Mouse (Mus musculus) 416B (cell line): ENCODE measurements at regions not wholly inside any gene's neighbourhood (a gene's known extent, or its start where the extent isn't known, plus 50 kb on each side); places are given as distances from the start of the nearest gene placed in this dataset.

Experiments used
- DNase-seq: peaks from one replicate; pipeline ENCODE4 v3.0.0; 2011; ENCODE audit warnings: low read depth

DNA sequence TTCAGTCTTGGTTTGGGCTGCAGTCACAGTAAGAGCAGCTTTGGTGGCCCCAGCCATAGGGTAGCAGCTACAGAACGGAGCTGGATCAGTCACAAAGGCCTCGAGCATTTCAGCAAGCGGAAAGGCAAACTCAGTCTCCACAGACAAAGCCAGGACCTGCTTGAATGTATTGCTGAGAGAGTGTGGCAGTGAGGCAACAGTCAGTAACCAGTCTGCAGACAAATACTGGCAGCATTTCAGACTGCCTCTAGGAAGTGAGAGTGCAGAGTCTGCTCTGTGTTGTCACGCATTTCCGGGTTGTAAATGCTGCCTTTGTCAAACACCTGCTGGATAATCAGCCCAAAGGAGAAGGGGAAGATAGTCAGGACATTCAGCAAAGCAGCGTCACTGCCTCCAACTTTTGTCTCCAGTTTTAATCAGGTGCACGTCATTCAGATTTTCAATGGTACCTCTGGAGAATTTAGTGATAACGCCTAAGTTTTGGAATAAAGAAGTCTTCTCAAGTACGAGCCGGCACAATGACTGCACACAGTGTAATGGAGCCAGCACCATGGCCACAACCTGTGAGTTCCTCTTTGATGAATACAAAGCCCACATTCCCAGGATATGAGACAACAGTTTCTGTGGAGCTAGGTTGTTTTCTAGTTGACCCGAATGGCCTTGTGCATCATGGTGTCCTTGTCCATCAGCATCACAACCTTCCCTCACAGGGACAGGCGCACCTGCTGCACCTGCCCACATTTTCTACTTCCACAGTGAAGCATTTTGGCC lies 224.3 kb upstream of the Tmem161b start:
- no peak for DNase-seq

DNA sequence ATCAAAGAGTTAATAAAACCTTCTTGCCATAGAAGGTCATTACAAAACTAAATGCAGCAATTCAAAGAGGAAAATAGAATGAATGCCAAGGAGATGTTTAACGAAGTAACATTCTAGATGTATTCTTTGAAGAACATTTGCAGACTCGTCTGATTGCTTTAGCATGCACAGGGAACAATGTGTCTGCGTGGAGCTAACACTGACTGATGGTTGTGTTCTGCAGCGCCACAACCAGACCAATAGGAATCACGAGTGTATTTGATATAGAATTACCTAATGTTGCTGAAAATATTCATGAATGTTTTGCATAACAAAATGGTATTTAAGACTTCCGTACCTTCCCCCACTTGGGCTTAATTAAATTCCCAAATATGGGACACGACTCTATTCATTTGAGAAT lies 200.3 kb upstream of the Tmem161b start:
- no peak for DNase-seq

DNA sequence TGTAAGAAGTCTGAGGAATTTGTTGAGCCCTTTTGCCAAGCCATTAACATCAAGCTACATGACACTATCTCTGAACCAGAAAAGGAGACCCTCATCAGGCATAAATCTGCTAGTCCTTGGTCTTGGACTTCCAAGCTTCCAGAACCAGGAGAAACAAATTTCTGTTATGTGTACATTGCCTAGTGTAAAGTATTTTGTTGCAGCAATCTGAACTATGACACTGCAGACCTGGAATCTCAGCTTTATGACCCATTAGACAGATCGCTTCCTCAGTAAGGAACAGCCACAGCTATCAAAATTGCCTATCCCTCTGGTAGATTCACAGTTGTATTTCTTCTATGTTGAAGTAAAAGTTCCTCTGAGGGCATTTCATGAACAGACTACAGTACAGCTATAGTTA lies 199.1 kb upstream of the Tmem161b start:
- DNase-seq: no peak

DNA sequence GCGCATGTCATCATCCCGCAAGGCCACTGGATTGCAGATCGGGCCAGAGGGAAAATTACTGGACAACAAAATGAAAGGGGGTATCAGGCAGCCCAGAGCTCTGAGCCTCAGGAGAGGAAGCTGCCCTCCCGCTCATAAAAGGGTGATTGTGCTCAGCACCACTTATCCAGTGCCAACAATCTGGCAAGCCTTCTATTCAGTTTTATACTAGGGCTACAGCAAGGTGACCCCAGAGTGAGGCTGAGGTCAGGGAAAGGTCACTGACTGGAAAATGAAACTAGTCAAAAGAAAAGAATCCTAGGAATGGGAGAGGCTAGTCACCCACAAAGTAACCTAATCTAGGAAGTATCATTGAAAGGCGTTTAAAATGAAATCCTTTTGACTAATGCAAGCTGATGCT lies 198.5 kb upstream of the Tmem161b start:
- DNase-seq: no peak

DNA sequence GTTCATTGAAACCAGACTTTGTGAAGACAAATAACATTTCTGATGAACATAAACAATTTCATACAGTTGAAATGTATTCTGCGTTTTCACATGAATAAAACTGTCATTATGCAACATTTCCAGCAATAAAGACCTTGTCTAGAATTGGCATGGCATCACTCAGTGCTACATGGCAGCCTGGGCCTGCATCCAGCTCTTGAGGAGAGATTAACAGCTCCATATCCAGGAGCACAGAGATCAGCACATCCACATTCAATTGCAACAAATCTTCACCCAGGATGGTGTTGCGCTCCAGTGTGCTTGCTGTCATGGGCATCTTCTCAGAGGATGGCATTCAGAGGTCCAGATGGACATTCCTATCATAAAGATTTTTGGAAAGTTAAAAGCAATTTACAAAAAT lies 196.7 kb upstream of the Tmem161b start:
- no peak for DNase-seq

DNA sequence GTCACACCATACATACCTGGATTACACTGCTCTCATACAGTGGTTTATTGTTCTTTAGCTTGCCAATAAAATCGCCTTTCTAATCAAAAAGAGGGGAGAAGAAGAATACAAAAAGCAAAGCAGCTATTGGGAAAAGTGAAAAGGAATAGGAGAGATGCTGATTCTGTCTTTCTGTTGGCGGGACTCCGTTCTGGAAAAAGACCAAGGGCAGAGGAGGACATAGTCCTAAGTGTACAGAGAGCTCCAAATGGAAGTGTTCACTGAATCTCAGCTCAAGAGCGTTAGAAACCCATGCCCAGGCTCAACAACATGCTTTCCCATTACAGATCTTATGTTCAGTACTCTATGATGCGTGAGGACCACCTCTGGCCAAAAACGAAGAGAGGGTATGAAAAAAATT lies 174.4 kb upstream of the Tmem161b start:
- DNase-seq: no peak

DNA sequence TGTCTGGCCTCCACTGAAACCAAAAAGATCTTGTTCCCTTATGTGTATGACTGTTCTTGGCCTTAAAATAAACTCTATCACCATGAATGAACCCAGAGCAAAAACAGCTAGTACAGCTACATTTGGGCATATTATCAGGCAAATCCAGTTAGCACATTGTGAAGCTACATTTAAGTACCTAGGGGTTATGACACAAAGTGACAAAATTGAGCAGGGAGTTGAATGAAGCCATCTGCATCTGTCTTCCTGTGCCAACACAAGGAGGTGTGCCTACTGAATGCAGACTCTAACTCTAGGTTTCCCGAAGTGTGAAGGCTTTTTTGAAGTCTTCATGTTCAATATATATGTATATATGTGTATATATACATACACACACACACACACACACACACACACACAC lies 169.9 kb upstream of the Tmem161b start:
- no peak for DNase-seq

DNA sequence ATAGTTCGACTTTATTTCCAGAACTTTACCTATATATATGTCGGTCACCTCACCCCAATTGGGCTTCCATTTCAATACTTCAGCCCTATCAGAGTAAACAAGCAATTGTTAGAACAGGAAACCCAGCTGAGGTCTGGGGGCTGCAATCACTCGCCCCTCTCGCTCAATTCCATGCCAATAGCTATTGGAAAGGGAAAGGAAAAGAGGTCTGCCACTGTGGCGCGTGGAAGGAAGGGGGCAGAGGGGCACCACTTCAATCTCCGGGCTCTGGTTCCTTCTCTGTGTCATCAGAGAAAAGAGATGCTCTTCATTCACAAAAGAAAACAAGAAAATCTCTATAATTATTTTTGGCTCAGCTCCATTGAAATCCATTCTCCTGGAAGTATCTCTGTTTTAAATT lies 167.1 kb upstream of the Tmem161b start:
- no peak for DNase-seq

DNA sequence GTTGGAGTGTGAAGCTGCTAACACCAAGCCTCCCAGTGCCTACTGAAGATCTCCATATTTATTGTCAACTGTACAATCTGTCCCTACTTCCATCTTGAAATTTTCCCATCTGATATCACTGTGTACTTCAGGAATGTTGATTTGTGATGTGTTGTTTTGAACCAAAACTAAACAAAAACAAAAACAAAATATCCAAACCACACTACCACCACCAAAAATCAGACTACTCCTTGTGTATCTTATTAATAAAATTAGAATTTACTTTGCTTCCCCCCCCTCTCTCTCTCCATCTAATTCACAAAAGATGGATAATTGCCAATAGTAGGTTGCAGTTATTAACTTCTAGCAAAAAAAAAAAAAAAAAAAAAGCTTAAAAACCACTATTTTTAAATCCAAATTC lies 166.5 kb upstream of the Tmem161b start:
- DNase-seq: no peak

DNA sequence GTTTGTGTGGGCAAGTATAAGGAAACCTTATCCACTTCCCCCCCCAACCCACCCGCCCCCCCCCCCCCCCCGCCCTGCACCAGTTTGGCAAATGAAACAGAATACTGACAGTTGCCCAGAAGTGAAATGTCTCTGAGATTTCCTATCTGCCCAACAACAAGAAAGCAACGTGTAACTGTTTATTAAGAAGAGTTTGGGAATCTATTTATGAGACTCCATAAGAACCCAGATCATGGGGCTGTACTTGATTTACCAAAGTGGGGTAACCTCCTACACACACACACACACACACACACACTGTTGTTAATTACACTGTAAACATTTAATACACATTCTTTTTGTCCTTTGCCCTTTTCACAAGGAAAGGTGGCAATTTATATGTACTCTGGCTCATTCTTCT lies 165.6 kb upstream of the Tmem161b start:
- no peak for DNase-seq

DNA sequence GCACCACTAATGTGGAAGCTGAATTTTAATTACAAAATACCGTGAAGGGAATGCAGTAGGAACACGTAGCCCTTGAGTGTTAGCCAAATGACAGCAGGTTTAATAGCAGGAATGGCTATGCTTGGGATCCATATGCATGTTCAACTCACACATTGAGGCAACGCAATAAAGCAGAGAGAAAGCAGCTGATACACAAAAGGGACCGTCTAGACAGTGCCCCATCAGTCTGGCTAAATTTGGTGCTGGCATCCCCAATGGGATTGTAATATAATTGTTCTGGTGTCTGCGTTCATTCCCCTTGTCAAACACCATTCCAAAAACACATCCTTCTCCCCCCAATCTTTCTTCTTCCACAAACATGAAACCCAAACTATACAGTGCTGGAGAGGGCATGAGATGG lies 165.1 kb upstream of the Tmem161b start:
- DNase-seq: no peak

DNA sequence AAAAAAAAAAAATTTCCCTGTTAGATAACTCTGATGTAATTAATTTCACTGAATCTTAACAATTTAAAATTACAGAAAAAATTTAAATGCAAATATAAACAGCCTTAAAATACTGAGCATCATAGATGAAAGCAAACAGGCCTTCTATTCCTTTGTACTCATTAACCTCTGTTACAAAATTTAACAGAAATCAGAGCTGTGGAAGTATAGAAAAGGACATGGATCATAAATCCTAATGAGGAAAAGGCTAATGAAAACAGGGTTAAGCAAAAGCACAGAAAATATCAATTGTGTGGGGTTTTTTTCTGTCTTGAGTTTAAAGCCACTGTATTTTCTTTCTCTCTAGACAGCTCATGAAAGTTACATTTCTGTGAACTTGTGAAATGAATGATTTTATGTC lies 164.6 kb upstream of the Tmem161b start:
- no peak for DNase-seq

DNA sequence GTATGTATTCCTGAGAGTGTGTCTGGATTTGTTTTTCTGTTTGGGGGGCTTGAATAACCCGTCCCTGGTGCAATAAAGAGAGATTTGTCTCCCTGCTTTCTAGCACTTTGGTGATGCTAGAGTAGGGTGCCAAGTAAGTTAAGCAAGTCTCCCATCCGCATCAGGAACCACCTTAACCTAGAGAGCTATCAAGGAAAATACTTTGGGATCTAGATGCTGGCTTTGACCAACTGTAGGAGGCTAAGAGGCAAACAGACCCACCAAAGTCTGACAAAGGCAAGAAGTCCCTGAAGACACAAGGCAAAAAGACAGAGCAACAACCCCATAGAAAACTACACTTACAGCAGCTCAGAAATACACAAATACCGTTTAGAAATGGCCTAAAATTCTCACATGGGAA lies 163.8 kb upstream of the Tmem161b start:
- no peak for DNase-seq

DNA sequence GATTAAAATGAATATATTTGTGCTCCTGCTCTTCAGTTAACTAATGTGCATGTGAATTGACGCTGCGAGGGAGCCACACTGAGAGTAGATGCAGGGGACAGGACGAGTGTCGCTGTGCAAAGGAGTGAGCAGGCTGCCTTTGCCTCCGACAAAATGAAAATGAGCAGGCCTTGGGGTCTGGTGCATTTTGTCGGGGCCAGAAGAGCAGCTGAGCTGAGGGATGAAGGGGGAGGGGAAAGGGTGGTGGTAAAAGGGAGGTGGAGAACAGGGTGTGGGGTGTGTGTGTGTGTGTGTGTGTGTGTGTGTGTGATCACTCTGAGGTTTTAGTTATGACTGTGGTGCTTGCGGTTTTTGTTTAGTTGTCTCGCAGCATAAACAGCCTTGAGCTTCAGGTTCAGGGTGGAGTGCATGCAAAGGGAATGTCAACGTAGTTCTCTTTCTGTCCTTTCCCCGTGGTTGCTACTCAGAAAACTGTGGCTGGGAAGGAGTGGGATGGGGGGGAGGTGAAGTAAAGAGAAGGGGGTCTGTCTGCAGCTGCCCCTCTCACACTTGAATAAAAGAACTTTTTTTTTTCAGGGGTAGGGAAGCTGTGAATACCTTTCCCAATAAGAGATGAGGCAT lies 163.0 kb upstream of the Tmem161b start:
- no peak for DNase-seq

DNA sequence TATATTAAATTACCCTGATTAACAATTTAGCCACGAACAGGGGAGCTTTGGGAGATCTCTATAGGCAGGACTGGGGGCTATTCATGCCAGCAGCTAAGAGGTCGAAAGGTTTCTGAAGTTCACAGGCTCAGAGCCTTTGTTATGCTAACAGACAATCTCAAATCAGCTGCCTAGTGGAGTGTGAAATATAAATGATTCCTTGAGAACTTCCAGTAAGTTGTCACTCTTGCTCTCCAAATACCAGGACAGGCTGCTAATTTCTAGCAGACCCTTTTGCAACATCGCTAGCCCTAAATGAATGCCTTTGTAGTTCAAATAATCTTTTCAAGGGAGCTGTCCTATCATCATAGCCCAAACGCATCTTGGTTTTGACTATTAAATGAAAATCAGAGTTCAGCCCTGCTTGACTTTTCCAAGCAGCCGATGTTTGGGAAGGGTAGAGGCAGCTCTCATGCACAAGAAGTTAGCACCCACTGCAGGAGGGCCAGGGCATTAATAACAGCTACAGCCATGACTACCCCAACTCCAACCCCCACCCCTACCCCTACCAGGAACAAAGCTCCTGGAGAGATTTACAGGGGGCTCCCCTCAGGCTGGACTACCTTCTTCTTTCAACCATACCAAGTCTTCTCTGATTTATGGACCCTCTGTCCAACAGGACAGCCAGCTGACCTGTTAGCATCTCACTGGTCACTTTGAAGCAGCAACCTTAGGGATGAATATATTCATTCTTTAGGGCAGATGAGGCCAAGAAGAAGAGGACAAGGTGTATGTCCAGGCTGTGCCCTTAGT lies 162.2 kb upstream of the Tmem161b start:
- DNase-seq: no peak

DNA sequence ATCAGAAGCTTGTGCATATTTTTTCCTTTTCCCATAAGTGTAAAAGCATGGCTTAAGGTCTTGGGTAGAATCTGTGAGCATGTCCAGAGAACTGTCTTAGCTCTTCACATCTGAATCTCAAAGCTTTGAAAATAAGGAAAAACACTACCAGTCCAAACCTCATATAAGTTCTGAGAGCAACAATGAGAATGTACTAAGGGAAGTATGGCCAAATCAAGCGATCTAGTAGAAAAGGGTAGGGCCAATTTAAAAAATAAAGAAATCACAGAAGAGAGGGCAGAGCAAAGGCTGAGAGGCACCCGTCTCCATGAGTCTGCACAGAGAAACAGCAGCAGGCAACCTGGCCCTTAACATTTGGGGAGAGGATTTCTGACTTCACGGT lies 161.7 kb upstream of the Tmem161b start:
- DNase-seq: no peak

DNA sequence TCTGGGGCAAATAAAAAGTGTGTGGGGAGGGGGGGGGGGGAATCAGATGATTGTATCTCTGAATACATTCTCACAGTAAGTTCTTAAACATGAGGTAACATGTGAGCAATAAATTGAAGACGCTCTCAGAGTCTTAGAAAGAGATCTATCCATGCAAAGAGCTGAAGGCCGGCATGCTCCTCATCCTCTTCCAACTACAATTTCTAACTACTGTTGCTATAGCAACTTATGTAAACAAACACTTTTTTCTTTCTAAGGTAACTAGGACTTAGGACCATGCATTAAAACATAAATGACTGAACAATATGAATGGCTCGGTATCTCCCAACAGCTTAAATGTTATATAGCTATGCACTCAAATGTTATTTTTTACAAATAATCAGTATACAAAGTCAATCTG lies 161.2 kb upstream of the Tmem161b start:
- DNase-seq: no peak

DNA sequence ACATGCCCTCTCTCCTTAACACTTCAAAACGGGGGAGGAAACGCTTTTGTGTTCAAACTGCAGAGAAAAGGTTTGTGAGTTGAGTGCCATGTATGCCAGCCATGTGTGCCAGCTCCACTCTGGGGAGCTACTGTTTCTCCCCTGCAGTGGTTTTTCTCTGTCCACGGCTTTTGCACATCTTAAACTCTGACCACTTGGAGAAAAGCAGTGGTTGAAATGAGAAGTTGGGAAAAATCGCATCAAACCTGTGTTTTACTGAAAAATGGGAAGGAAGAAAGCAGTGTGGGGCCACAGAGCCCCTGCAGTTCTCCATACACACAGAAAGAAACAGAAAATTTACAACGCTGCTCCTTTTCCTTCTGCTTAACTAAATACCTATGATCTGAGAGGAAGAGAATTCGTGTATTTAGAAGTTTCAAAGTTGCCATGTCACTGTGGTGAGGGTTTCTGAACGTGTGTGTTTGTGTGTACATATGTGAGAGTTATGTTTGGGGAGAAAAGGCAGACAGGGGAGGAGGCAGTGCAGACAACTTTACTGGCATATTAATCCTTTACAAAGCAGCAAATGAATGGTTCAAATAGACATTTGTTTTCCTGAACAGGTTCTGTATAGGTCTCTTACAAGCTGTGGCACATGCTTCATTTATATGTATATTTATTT lies 160.1 kb upstream of the Tmem161b start:
- DNase-seq: no peak

DNA sequence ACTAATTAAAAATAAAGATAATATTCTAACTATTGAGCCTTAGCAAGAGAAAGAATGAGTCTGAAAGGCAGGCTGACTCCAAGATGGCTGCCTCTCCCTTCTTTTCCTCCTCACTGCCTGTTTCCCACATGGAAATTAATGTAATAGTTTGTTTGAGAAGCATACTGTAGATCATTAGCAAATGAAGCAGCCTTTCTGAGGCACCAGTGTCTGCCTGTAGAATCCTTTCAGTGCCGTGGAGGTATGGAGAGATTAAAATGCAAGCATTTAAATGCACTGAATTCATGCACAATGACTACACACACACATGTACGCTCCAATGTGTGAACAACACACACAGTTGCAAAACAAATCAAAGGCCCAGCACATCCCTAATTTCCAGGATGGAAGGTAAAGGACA lies 159.5 kb upstream of the Tmem161b start:
- DNase-seq: no peak

DNA sequence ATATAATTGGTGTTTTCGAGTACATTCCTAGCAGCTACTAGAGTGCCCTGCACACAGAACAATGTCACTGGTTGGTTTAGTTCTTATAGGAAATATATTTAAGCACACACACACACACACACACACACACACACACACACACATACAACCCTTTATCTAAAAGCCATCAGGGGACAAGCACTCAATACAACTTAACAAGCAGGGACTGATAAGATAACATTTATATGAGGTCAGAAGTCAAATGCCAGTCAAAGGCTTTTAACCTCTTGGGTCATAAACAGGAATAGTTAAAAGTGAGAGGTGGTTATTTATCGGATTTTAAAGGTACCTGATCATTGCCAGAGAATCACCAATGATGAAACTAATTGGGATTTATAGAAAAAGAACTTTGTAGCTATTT lies 158.7 kb upstream of the Tmem161b start:
- no peak for DNase-seq

DNA sequence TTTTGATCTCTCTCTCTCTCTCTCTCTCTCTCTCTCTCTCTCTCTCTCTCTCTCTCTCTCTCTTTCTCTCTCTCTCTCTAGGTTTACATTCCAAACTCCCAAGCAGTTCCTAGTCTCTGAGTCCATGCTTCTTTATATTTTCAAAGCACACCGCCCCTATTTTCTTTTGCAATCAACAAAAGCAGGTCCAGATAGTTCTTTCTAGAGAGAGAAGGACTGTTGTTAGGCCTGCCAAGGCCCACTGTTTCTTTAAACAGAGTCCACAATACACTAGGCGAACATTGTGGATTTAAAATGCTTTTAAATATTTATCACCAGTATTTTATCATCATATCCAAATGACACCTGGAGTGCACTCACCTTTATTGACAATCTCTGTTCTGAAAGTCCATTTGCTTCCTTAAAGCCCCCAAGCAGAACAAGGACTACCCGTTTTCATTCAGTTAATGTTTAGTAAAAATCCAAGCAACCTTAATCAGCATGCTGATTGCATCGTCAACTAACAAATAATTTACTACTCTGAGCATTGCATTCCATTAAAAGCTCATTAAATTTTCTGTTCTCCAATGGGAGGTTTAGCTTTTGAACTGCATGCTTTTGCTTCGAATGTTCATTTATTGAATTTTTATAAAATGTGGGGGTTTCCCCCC lies 157.7 kb upstream of the Tmem161b start:
- no peak for DNase-seq

DNA sequence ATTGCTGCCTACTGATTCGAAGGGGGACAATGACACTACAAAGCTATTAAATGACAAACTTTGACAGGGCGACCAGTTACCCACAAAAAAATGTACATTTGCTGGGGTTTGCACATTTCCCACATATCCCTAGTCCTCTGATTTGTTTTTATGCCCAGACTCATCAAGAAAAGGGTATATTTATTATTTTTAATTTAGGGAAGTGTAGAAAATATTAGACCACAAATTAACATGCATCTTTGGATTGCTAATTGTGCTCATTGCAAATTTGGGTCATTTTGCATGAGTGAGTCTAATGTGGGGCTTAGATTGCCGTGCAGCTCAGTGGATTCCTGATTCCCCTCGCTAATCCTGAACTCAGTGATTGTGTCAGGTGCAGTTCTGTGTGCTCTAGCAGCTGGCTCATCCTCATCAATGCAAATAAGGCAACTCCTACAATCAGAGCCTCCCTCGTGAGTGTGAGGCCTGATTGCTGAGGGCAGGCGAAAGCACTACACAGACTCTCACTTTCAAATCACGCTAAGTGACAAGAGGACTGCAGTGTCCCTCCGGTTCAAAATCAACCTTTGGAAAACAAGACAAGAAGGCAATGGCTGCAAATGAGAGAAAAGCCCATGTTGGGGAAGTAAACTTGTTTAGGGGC lies 156.7 kb upstream of the Tmem161b start:
- DNase-seq: no peak
